Mouse (Mus musculus) central nervous system, embryonic 14 days (tissue): Measurements from ENCODE around the gene Olfr803. TPM values are rescaled to one million over a fixed set of nuclear protein-coding genes. Genes with fewer than 3 reads are reported as not detected.

Experiments used
- polyA plus RNA-seq: library from polyadenylated mRNA; depleted of rRNA; stranded (reverse); fragments of >200 nt; gene quantifications from 2 replicates; pipeline ENCODE4 v1.2.3, GENCODE M21; 2012; rRNA removed

Gene Olfr803
- not detected in 2 replicates for polyA plus RNA-seq

DNA sequence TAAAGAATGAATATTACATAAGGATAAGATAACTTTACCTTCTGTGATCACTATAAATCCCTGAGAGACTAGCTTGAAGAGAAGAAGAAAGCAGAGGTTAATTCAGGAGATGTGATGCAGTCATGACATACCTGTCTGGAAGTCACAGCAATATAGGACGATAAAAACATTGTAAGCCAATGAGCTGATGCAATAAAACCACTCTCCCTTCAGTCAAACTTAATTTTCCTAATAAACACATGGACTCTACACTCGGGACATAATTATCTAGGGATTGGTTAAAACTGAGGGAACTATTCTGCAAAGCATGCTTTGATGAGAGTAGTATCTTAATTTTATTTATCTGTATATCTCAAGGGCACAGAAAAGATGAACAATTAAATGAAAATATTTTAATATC lies at the start of gene Olfr803:
Gene Olfr803 (minus strand): TSS at position 101 of the 400 bp plus-strand sequence.

DNA sequence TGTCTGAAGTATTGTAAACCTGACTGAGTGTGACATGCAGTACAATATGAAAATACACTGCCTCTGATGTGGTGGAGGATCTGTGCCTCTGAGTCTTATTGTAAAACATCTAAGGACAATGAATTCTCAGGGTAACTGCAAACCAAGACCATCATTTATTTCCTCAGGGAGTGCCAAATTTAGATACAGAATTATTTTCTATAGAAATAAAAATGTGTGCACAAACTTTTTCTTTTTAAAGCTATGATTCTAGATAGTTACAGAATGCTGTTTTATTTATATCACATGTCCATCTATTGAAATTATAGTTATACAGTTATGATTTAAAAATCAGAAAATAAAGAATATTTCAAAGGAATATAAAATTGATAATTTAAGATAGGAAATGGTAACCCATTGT lies 47.7 kb upstream of the Olfr803 start, which contains the start of gene Olfr806:
Gene Olfr806 (minus strand): TSS at position 101 of the 400 bp plus-strand sequence.

DNA sequence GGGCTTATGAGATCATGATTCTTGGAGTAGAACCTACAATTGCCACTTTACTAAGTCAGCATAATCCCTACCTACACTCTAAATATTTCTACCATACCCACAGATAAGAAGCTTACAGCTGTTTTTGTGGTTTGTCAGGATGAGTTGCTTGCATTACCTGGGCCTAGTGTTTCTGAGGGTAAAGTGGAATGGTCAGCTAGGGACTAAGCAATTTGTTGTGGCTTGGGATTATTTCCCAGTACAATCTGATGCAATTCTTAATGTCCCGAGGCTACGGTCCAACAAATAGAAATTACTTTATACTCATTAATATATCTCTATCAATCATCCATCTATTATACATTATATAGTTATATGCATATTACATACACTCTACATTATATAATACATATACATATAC lies 35.2 kb upstream of the Olfr803 start, which contains the start of gene Olfr805:
Gene Olfr805 (minus strand): TSS at position 101 of the 400 bp plus-strand sequence.

DNA sequence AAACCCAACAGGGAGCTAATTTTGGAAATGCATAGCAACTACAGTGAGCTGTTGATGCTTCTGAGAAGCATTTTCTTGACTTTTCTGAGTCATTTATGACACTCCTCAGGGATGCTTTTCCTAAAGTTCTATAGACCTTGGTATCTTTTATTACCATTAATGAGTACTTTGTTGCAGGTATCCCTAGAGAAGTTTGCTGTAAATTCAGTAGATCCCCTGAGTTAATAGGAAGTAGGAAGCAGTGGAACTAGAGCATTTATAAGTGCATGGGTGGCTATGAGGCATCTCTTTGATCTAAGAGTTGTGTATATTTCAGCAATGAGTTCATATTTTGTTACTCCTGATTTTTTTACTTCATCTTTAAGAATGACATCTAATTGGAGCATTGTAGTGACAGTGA lies 8.8 kb upstream of the Olfr803 start, which contains the start of gene Olfr804:
Gene Olfr804 (plus strand): TSS at position 301 of the 400 bp plus-strand sequence.

DNA sequence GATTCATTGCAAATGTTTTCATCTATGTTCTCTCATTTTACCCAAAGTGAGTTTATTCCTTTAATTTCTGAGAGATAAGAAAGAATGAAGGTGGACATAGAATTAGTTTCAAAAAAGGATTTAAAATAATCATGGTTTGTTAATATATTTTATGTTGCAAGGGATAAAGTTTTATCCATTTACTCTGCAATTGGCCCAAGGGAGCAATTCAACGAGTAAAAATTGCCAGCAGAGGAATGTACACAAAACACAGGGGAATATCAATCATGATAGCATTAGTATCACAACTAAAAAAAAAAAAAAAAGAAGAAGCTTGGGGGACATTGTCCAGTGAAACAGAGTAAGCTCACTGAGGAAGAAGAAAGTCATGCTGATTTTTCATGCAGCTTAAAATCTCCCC lies 6.0 kb downstream of the Olfr803 start, which contains the start of gene Olfr802:
Gene Olfr802 (minus strand): TSS at position 101 of the 400 bp plus-strand sequence.

DNA sequence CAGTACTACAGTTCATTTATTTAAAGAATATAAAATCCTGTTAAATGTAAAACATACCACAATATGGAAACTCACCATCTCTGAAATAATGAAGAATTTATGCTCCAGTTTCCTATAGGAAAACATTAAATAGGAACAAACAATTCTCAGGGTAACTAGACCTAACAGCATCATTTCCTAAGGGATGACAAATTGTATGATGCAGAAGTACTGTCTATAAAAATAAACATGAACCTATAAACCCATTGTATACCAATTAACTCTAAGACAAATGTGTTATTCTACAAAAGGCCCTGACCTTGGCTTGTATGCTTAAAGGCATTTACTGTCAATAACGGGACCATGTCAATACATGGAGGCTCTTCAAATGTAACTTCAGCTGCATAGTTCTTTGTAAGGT lies 20.3 kb downstream of the Olfr803 start, which contains the start of gene Olfr801:
Gene Olfr801 (minus strand): TSS at position 101 of the 400 bp plus-strand sequence.

DNA sequence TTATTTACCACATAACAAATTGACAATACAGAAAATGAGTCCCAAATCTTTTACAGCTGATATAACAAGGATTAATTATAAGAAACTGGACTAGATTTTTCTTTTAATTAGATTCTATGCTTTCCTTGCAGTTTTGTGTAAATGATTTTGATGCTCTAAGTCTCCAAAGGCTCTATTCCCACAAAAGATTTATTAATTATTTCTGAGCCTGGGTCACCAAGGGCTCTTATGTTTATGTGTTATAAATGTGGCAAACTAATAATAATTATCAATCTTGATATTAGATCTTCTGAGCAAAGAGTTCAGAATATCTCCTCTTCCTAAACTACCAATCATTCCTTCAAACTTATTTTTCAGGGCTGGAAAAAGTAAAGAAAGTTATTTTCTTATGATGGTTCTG lies 36.7 kb downstream of the Olfr803 start, which contains the start of gene Olfr800:
Gene Olfr800 (plus strand): TSS at position 301 of the 400 bp plus-strand sequence.

Other genes with a start within 250 kb of the Olfr803 start
- 0.01 TPM in 1 of 2 replicates, not detected in the other for gene Olfr787, start 232.4 kb downstream of the Olfr803 start, polyA plus RNA-seq
- gene Olfr788, start 223.3 kb downstream of the Olfr803 start, polyA plus RNA-seq, result not detected in 2 replicates
- not detected in 2 replicates for gene Olfr789, start 209.5 kb downstream of the Olfr803 start, polyA plus RNA-seq
- not detected in 2 replicates for gene Olfr790, start 195.8 kb downstream of the Olfr803 start, polyA plus RNA-seq
- not detected in 2 replicates for gene Olfr791, start 172.5 kb downstream of the Olfr803 start, polyA plus RNA-seq
- not detected in 2 replicates for gene Olfr792, start 155.1 kb downstream of the Olfr803 start, polyA plus RNA-seq
- gene Olfr794, start 126.6 kb downstream of the Olfr803 start, polyA plus RNA-seq, result not detected in 2 replicates
- not detected in 2 replicates for gene Olfr796, start 81.7 kb downstream of the Olfr803 start, polyA plus RNA-seq
- not detected in 2 replicates for gene Olfr798, start 66.4 kb downstream of the Olfr803 start, polyA plus RNA-seq
- not detected in 2 replicates for gene Olfr799, start 56.8 kb downstream of the Olfr803 start, polyA plus RNA-seq
- gene Olfr800, start 36.6 kb downstream of the Olfr803 start, polyA plus RNA-seq, result not detected in 2 replicates
- not detected in 2 replicates for gene Olfr801, start 20.4 kb downstream of the Olfr803 start, polyA plus RNA-seq
- not detected in 2 replicates for gene Olfr802, start 6.1 kb downstream of the Olfr803 start, polyA plus RNA-seq
- gene Olfr804, start 8.9 kb upstream of the Olfr803 start, polyA plus RNA-seq, result not detected in 2 replicates
- not detected in 2 replicates for gene Olfr805, start 35.1 kb upstream of the Olfr803 start, polyA plus RNA-seq
- gene Olfr806, start 47.6 kb upstream of the Olfr803 start, polyA plus RNA-seq, result not detected in 2 replicates
- gene Olfr807, start 63.5 kb upstream of the Olfr803 start, polyA plus RNA-seq, result not detected in 2 replicates
- gene Olfr808, start 71.2 kb upstream of the Olfr803 start, polyA plus RNA-seq, result not detected in 2 replicates
- not detected in 2 replicates for gene Olfr809, start 80.4 kb upstream of the Olfr803 start, polyA plus RNA-seq
- not detected in 2 replicates for gene Olfr810, start 100.6 kb upstream of the Olfr803 start, polyA plus RNA-seq
- gene Olfr811, start 110.1 kb upstream of the Olfr803 start, polyA plus RNA-seq, result not detected in 2 replicates
- not detected in 2 replicates for gene Olfr812, start 151.8 kb upstream of the Olfr803 start, polyA plus RNA-seq
- gene Olfr813, start 161.1 kb upstream of the Olfr803 start, polyA plus RNA-seq, result not detected in 2 replicates
- gene Olfr814, start 185.6 kb upstream of the Olfr803 start, polyA plus RNA-seq, result not detected in 2 replicates
- gene Olfr815, start 211.6 kb upstream of the Olfr803 start, polyA plus RNA-seq, result not detected in 2 replicates
- gene Olfr816, start 221.3 kb upstream of the Olfr803 start, polyA plus RNA-seq, result not detected in 2 replicates